Mouse (Mus musculus): ENCODE results near the gene 4930583I09Rik.
A peak's percentile ranks its signal among the peaks of the same experiment; 100 is the strongest.

4930583I09Rik gene

GRCm38 (mm10) chr17:64835928-64836327, at the start of gene 4930583I09Rik:
Gene 4930583I09Rik (minus strand): TSS chr17:64836071.
- no peak for DNase-seq (ENCODE audit: low read depth, low spot score)

GRCm38 (mm10) chr17:64876111-64876510, 40.2 kb upstream of the 4930583I09Rik start:
- no peak for DNase-seq (ENCODE audit: low read depth, low spot score)

- peak; percentile 90 for DNase-seq (ENCODE audit: low read depth, low spot score)
These were observed 37.8 kb upstream of the 4930583I09Rik start for GRCm38 (mm10) chr17:64873651-64874072.

- DNase-seq (ENCODE audit: low read depth, low spot score) = no peak
These were observed 27.9 kb upstream of the 4930583I09Rik start for GRCm38 (mm10) chr17:64863817-64864216.

GRCm38 (mm10) chr17:64860963-64861362, 25.1 kb upstream of the 4930583I09Rik start:
- DNase-seq (ENCODE audit: low read depth, low spot score) = no peak

- DNase-seq (ENCODE audit: low read depth, low spot score) = no peak
These were observed 23.0 kb upstream of the 4930583I09Rik start for GRCm38 (mm10) chr17:64858848-64859247.

- DNase-seq (ENCODE audit: low read depth, low spot score) = no peak
These were observed 12.2 kb upstream of the 4930583I09Rik start for GRCm38 (mm10) chr17:64848031-64848430.

GRCm38 (mm10) chr17:64846654-64847053, 10.8 kb upstream of the 4930583I09Rik start:
- no peak for DNase-seq (ENCODE audit: low read depth, low spot score)

GRCm38 (mm10) chr17:64836892-64837291, 1.0 kb upstream of the 4930583I09Rik start:
- no peak for DNase-seq (ENCODE audit: low read depth, low spot score)

GRCm38 (mm10) chr17:64836352-64836751, 481 bp upstream of the 4930583I09Rik start:
- DNase-seq (ENCODE audit: low read depth, low spot score) = no peak

- no peak for DNase-seq (ENCODE audit: low read depth, low spot score)
These were observed 1.9 kb downstream of the 4930583I09Rik start for GRCm38 (mm10) chr17:64833906-64834490.

- DNase-seq (ENCODE audit: low read depth, low spot score) = no peak
These were observed 2.8 kb downstream of the 4930583I09Rik start for GRCm38 (mm10) chr17:64833071-64833470.

GRCm38 (mm10) chr17:64827482-64827881, 8.4 kb downstream of the 4930583I09Rik start:
- no peak for DNase-seq (ENCODE audit: low read depth, low spot score)

GRCm38 (mm10) chr17:64826843-64827242, 9.0 kb downstream of the 4930583I09Rik start:
- no peak for DNase-seq (ENCODE audit: low read depth, low spot score)

GRCm38 (mm10) chr17:64822561-64822960, 13.3 kb downstream of the 4930583I09Rik start:
- no peak for DNase-seq (ENCODE audit: low read depth, low spot score)

- no peak for DNase-seq (ENCODE audit: low read depth, low spot score)
These were observed 14.9 kb downstream of the 4930583I09Rik start for GRCm38 (mm10) chr17:64820841-64821593.

GRCm38 (mm10) chr17:64816298-64816697, 19.6 kb downstream of the 4930583I09Rik start:
- DNase-seq (ENCODE audit: low read depth, low spot score) = no peak

GRCm38 (mm10) chr17:64815806-64816205, 20.1 kb downstream of the 4930583I09Rik start:
- DNase-seq (ENCODE audit: low read depth, low spot score) = no peak

GRCm38 (mm10) chr17:64813568-64813967, 22.3 kb downstream of the 4930583I09Rik start:
- no peak for DNase-seq (ENCODE audit: low read depth, low spot score)

GRCm38 (mm10) chr17:64806035-64806589, 29.8 kb downstream of the 4930583I09Rik start:
- DNase-seq (ENCODE audit: low read depth, low spot score) = no peak

GRCm38 (mm10) chr17:64804375-64805124, 31.3 kb downstream of the 4930583I09Rik start:
- DNase-seq (ENCODE audit: low read depth, low spot score) = no peak

GRCm38 (mm10) chr17:64802956-64803275, 33.0 kb downstream of the 4930583I09Rik start:
- no peak for DNase-seq (ENCODE audit: low read depth, low spot score)

All from ES-CJ7 (cell line).